Mouse (Mus musculus) hindbrain, embryonic 14.5 days (tissue): ENCODE data around the gene Irf6. TPM values are rescaled to one million over a fixed set of nuclear protein-coding genes. Genes with fewer than 3 reads are reported as not detected.

ENCODE experiments used
- ATAC-seq: fragments of 200-750 bp; cut with Nextera tagmentation; 2 replicates; pipeline ENCODE4 v1.8.0; 2017; ENCODE audit warnings: moderate number of reproducible peaks, mild to moderate bottlenecking, moderate TSS enrichment, moderate library complexity; ENCODE audit not compliant: low FRiP score
- DNase-seq: peaks from one replicate; pipeline ENCODE4 v3.0.0-alpha.2; 2015; ENCODE audit warnings: low spot score
- H3K27ac ChIP-seq: fragments of 300-500 bp; sonication (generic); 2 replicates; pipeline ENCODE4 v1.5.1; 2014; ENCODE audit warnings: mild to moderate bottlenecking, moderate library complexity
- H3K27me3 ChIP-seq: fragments of 300-500 bp; sonication (generic); 2 replicates; pipeline ENCODE4 v1.6.1; 2014; ENCODE audit warnings: mild to moderate bottlenecking, low read length, mixed read lengths; ENCODE audit not compliant: control insufficient read depth, insufficient read depth
- H3K36me3 ChIP-seq: fragments of 300-500 bp; sonication (generic); replicated peaks from 2 replicates; pipeline ENCODE4 v1.6.1; 2014; ENCODE audit not compliant: control insufficient read depth, insufficient read depth
- H3K4me1 ChIP-seq: fragments of 300-500 bp; sonication (generic); replicated peaks from 2 replicates; pipeline ENCODE4 v1.6.1; 2014; ENCODE audit warnings: antibody characterized with exemption, low read length, mixed read lengths; ENCODE audit not compliant: control insufficient read depth, insufficient read depth
- H3K4me2 ChIP-seq: fragments of 300-500 bp; sonication (generic); replicated peaks from 2 replicates; pipeline ENCODE4 v1.6.1; 2014; ENCODE audit warnings: mild to moderate bottlenecking, moderate library complexity
- H3K4me3 ChIP-seq: fragments of 300-500 bp; sonication (generic); replicated peaks from 2 replicates; pipeline ENCODE4 v1.5.1; 2014; ENCODE audit warnings: mild to moderate bottlenecking, low read length
- H3K9ac ChIP-seq: fragments of 300-500 bp; sonication (generic); 2 replicates; pipeline ENCODE4 v1.6.1; 2014
- H3K9me3 ChIP-seq: fragments of 300-500 bp; sonication (generic); 2 replicates; pipeline ENCODE4 v1.6.1; 2016; ENCODE audit warnings: low read length; ENCODE audit not compliant: control insufficient read depth
- WGBS: fragments of 180-500 bp; shearing (Covaris S2); extraction: QIAGEN DNeasy Blood & Tissue Kit; methylation state at CpG from one replicate; pipeline ENCODE4 v1.1.7; 2014; 5-methylcytosine and 5-hydroxymethylcytosine counted together
- polyA plus RNA-seq: library from polyadenylated mRNA; unstranded; fragments of >200 nt; fragmentation: Nextera tagmentation; extraction: Ambion mirVana; gene quantifications from 2 replicates; pipeline ENCODE4 v1.2.1, GENCODE M21; 2014

Irf6 gene
- polyA plus RNA-seq, 1 experiment from 2014 or later = 1.0 TPM

DNA sequence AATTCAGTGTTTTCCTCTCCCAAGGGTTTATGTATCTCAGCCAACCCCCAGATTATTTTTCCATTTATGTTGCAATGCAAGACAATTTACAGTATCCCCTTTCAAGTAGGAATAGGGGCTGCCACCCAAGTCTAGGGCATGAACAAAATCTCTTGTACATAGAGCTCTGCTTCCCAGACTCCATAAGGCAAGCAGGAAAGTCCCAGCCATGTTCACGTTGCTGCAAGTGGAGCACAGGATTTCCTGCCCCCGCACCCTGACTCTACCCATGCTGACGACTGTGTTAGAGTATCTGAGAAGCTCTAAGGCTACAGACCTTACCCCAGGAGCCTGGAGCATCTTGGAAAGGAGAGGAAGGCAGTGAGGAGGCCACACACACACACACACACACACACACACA lies 36.9 kb downstream of the Irf6 start:
- 74% methylated on average over 3 of the region's 3 CpGs for WGBS

DNA sequence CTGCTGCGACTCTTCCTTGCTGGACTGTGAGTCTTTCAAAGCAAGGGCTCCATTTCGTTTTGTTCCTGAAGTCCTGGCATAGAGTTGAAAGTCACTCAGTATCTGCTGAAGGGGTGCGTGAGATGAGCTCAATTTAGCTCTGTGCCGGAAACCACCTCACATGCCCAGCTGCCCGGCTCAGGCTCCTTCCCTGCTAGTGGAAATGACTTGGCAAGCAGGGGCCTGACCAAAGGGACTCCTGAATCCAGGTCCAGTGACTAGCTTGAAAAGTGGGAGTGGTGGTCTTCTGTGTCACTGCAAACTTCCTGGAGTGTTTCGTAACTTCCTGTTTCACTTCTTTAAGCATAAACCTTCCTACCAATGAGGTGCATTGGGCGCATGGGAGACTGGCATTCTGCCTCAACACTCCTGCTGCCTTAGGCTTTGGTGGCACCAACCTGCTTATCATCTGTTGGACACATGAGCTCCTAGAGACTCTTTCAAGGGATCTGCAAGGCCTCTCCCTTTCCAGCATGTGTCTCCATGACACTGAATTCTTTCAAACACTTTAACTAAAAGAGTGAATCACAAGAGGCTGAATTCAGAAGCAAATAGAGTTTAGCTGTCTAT lies 38.9 kb downstream of the Irf6 start:
- Histone ChIP-seq H3K27me3 (no peaks in the 10 kb centered on the region), H3K4me2 (no peak overlapping the region), H3K9me3 (no peaks in the 10 kb centered on the region), H3K4me3 (no peak overlapping the region), H3K27ac (no peak overlapping the region), H3K36me3 (no peaks in the 10 kb centered on the region), H3K9ac (no peak overlapping the region), H3K4me1 (no peaks in the 10 kb centered on the region)
- DNase-seq (no peak), ATAC-seq (no peak)
- 90% methylated on average over 7 of the region's 7 CpGs for WGBS

More for the DNA sequence above, 36.9 kb downstream of the Irf6 start:
- Histone ChIP-seq H3K4me2 (no peak overlapping the region), H3K9ac (no peak overlapping the region), H3K4me1 (no peaks in the 10 kb centered on the region), H3K9me3 (no peaks in the 10 kb centered on the region), H3K27me3 (no peaks in the 10 kb centered on the region), H3K36me3 (no peaks in the 10 kb centered on the region), H3K4me3 (no peak overlapping the region), H3K27ac (peak overlapping the region; percentile 57)
- ATAC-seq (no peak), DNase-seq (no peak)

DNA sequence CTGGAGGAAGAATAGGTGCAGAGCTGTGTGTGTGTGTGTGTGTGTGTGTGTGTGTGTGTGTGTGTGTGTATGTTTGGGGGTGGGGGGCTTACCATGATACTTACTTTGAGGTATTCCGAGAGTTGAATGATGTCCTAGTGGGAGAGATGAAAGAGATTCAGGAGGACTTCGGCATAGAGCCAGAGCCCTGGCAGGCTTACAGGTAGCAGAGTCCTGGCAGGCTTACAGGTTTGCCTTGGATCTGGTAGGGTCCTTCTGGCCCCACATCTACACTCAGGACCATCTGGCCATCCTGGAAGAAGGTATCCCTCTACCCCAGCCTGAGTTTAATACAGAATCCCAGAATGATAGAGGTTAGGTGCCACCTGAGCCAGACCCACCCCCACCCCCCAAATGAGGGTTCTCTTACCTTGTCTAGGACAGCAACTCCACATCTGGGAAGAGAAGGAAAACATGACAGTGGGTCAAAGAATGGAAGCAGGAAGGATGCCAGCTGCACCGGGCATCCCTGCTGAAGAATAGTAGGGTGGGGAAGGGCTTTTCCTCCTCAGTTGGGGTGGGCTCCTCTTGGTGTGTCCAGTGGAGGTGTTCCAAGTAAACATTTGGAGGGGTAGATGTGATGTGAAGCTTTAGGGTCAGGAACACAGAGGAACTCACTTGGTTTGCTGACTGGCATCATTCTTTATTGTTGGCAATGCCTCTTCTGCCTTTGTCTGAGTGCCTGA lies 41.7 kb downstream of the Irf6 start:
- no peak for ATAC-seq
- H3K27ac ChIP-seq = no peak overlapping the region
- no peak for DNase-seq
- no peaks in the 10 kb centered on the region for H3K9me3 ChIP-seq
- H3K4me3 ChIP-seq = no peak overlapping the region
- H3K27me3 ChIP-seq = no peaks in the 10 kb centered on the region
- no peak overlapping the region for H3K4me2 ChIP-seq
- no peaks in the 10 kb centered on the region for H3K36me3 ChIP-seq
- 65% methylated on average over 3 of the region's 3 CpGs for WGBS
- H3K9ac ChIP-seq = no peak overlapping the region
- H3K4me1 ChIP-seq = no peaks in the 10 kb centered on the region

DNA sequence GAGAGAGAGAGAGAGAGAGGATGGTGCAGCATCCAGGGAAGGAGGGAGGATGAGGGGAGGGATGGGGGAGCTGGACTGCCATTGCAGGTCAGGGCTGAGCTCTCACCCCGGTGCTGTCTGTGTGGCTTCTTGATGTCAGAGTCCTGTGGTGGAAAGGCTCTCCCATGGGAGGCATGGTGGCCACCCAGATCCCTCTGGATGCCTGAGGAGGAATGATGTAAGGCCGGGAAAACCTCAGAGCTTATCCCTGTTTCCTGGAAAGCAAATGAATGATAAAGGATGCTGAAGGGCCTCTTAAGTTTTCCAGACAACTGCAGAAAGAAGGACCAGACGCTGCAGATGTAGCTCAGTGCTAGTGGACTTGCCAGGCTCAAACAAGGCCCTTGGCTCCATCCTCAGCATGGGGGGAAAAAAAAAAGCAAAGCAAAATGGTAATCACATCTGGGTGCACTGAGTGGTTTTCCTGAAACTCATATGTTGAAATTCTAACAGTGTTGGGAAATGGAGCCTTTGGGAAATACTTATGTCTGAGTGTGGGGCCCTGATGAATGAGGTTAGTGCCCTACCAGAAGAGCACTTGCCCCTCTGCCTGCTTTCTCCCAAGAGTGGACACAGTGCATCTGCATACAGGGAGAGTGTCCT lies 42.4 kb downstream of the Irf6 start:
- no peak for DNase-seq
- no peak for ATAC-seq
- 69% methylated on average over 3 of the region's 3 CpGs for WGBS
- Histone ChIP-seq H3K36me3 (no peaks in the 10 kb centered on the region), H3K4me3 (no peak overlapping the region), H3K9ac (no peak overlapping the region), H3K4me1 (no peaks in the 10 kb centered on the region), H3K27ac (no peak overlapping the region), H3K9me3 (no peaks in the 10 kb centered on the region), H3K4me2 (no peak overlapping the region), H3K27me3 (no peaks in the 10 kb centered on the region)

DNA sequence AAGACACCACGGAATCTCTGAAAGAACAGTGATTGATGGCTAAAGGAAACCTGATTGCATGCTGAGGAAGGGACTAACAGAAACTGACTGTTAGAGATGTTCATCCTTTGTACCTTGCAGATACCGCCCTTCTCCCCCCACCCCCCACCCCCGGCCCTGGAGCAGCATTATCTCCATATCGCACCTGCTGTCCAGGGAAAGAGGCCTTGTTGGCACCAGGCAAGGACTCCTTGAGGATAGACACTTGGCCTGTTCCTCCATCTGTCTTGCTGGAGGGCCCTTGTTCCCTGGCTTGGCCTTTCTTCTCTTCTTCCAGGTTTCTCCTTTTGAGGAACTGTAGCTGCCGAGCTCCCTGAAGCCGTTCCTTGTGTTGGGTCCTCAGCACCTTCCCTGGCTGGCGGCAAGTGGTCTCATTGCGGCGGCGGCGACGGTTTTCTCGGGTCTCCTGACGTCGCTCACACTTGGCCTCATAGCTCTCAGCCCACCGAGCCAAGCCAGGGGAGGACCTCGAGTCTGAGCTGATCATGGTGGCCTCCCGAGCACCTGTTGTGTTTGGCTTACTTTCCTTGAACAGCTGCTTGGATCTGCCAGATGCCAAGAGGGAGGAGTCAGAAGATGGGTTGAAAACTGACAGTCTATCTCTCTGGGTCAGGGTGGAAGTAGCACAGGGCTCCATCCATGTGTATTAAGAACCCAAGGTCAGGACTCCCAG lies 44.7 kb downstream of the Irf6 start:
- no peak for ATAC-seq
- 88% methylated on average over 18 of the region's 18 CpGs for WGBS
- no peaks in the 10 kb centered on the region for H3K36me3 ChIP-seq

DNA sequence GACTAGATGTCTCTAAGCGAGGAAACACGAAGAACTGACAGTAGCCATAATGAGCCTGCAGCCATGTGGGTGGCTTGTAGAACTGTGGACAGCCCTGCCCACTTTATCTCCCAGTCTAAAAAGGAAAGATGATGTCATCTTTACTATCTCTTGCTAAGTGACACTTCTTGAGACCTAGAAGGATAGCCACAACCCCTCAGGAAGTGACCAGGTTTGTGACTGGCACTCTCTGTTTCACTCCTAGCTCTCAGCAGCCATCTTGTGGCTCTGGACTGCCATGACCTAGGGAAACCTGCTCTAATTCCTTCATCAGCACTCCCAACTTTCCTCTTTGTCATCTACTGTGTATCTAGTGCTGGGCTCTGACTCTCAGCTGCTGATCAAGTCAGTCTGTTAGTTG lies 45.4 kb downstream of the Irf6 start:
- Histone ChIP-seq H3K4me3 (no peak overlapping the region), H3K9me3 (no peaks in the 10 kb centered on the region), H3K4me1 (no peaks in the 10 kb centered on the region), H3K4me2 (no peak overlapping the region), H3K27me3 (no peaks in the 10 kb centered on the region), H3K9ac (no peak overlapping the region), H3K27ac (no peak overlapping the region), H3K36me3 (no peaks in the 10 kb centered on the region)
- ATAC-seq (no peak), DNase-seq (no peak)
- 86% methylated on average over 2 of the region's 2 CpGs for WGBS

More for the DNA sequence above, 44.7 kb downstream of the Irf6 start:
- Histone ChIP-seq H3K4me2 (no peak overlapping the region), H3K9ac (no peak overlapping the region), H3K27ac (no peak overlapping the region), H3K4me3 (no peak overlapping the region), H3K4me1 (no peaks in the 10 kb centered on the region), H3K27me3 (no peaks in the 10 kb centered on the region), H3K9me3 (no peaks in the 10 kb centered on the region)
- DNase-seq = no peak

DNA sequence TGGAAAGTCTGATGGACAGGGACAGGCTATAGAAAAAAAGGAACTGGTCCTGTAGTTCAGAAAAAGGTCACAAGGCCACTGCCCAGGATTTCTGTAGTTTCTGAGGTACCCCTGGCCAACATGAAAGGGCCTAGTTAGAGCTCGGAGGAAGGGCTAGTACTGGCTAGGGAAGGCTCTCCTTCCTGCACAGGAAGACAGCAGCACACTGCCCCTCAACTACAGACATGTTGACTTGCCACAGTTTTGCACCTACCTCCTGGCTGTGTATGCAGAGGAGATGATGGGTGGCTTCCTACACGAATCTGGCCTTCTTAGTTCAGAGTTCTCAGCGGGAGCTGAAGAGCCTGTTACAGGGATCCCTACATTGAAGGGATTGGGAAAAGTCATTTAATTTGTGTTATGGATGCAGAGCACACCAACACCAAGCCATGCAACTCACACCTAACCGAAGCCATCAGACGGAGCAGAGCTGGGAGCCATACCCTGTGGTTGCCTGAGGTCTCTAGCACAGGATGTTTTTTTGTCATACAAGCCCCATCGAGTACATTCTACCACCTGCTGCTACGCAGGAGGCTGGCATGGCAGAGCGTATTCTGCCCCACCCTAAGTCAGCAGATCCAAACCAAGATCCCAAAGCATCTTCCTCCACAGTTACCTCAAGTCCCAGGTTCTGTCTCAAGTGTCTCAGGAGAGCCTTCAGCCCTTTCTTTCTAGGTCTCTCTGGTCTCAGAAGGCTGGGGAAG lies 47.9 kb downstream of the Irf6 start:
- Histone ChIP-seq H3K4me2 (no peak overlapping the region), H3K36me3 (no peaks in the 10 kb centered on the region), H3K9me3 (no peaks in the 10 kb centered on the region), H3K27ac (no peak overlapping the region), H3K4me1 (no peaks in the 10 kb centered on the region), H3K9ac (no peak overlapping the region), H3K4me3 (no peak overlapping the region), H3K27me3 (no peaks in the 10 kb centered on the region)
- DNase-seq = no peak
- WGBS = 86% methylated on average over 8 of the region's 8 CpGs
- ATAC-seq = no peak

DNA sequence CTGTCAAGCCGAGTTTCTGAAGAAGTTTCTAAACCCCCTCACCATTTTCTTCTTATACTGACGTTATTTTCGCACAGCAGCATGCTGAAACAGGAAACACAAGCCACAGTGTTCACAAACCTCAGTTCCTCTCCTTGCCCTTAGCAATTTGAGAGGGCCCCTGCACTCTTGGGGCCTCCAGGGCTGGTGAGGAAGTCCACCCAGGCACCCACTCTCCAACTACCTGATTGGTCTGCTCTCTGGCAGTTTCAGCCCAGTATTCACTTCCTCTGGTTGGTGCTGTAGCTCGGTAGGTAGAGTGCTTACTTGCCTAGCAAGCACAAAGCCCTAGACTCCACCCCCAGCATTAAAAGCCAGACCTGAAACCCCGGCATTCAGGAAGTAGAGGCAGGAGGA lies 48.5 kb downstream of the Irf6 start, which contains the start of gene Traf3ip3:
TSS of gene Traf3ip3 (minus strand) at position 321 of the 396 bp plus-strand sequence.
- no peak within 1 kb of the TSS for H3K4me2 ChIP-seq
- no peak within 1 kb of the TSS for H3K4me3 ChIP-seq
- DNase-seq (no peak), ATAC-seq (no peak)
- H3K9me3 ChIP-seq = no peaks in the 10 kb centered on the region
- no peaks in the 10 kb centered on the region for H3K36me3 ChIP-seq
- H3K4me1 ChIP-seq = no peaks in the 10 kb centered on the region
- WGBS = 75% methylated on average over 5 of the region's 5 CpGs
- no peaks in the 10 kb centered on the region for H3K27me3 ChIP-seq
- H3K27ac ChIP-seq = no peak within 1 kb of the TSS
- H3K9ac ChIP-seq = no peak within 1 kb of the TSS
